Comparison of ENCODE assay signal across 9 mouse cellular contexts in the genomic region with DNA sequence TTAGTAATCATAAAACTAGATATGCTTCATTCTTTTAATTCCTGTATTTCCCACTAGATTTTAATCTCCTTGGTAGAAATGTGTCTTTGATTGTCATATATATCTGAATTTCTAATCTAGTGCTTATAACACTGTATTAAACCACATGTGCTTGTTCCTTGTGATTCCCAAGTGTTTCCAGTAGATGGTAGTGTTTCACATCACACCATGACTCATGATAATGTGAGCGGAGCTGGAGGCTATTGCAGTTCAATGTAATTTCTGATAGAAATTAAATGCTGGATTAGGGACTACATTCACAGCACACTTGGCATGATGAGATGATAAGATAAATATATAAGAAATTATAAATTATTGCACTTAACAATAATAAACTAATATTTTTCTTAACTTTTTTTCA.
DNase-seq lines count a peak whose midpoint lies in the region; ATAC-seq and TF ChIP-seq lines count a peak whose summit lies in the region.
"Had no signal": no experiment of that assay in that cellular context is flagged by ENCODE, and none has a peak within 500 bp of the region (broad histone marks: within the 10 kb centered on the region; RNA-seq: fewer than 3 reads in every experiment).

No protein-coding gene starts in this region.

- no peak overlapping the region for H3K4me2 ChIP-seq in heart, embryonic 12.5 days
- no peak overlapping the region for H3K4me2 ChIP-seq in CH12.LX (ENCODE audit: insufficient read depth, low read depth, poor library complexity, severe bottlenecking)
- no peak overlapping the region for H3K4me2 ChIP-seq in neural tube, embryonic 14.5 days (ENCODE audit: low read depth, low read length)
- H3K4me2 ChIP-seq: stomach, embryonic 15.5 days had no signal

- peak; percentile 28 for TF ChIP-seq RAD21 in CH12.LX (IDR thresholded peaks at IDR 0.05; ENCODE audit: low read depth, low read length)

- no peaks in the 10 kb centered on the region for H3K9me3 ChIP-seq in heart, embryonic 12.5 days (replicated peaks)
- H3K9me3 ChIP-seq in CH12.LX (replicated peaks; ENCODE audit: low read length), result no peaks in the 10 kb centered on the region
- no peaks in the 10 kb centered on the region for H3K9me3 ChIP-seq in neural tube, embryonic 14.5 days (ENCODE audit: control insufficient read depth, low read length)
- H3K9me3 ChIP-seq: stomach, embryonic 15.5 days had no signal

- no peak for TF ChIP-seq POLR2A in CH12.LX (IDR thresholded peaks at IDR 0.05; ENCODE audit: low read depth, low read length)

- no peaks in the 10 kb centered on the region for H3K79me2 ChIP-seq in CH12.LX (replicated peaks; ENCODE audit: control insufficient read depth, extremely low read depth, insufficient read depth, poor library complexity, severe bottlenecking)

- in situ Hi-C loops in CH12.LX (cut with MboI; ENCODE audit: low pct_ligation_motif_present, low pct_unique_long_range_greater_than_20kb, low sequenced_read_pairs), result no loop called here

- TF ChIP-seq EP300 in CH12.LX (IDR thresholded peaks at IDR 0.05; ENCODE audit: low read length), result no peak

- 42% methylated on average over 1 of the region's 1 CpGs for WGBS in heart, embryonic 12.5 days
- WGBS in neural tube, embryonic 14.5 days, result 35% methylated on average over 1 of the region's 1 CpGs

- H3K4me3 ChIP-seq in heart, embryonic 12.5 days, result no peak overlapping the region
- no peak overlapping the region for H3K4me3 ChIP-seq in CH12.LX (replicated peaks in 1 of 3; ENCODE audit: low read depth in 2 of 3, low read length in 2 of 3, poor library complexity in 1 of 3)
- H3K4me3 ChIP-seq in neural tube, embryonic 14.5 days (ENCODE audit: low read depth, low read length), result no peak overlapping the region
- H3K4me3 ChIP-seq: stomach, embryonic 15.5 days had no signal

- peak in 1 of 2 experiments; percentile 34; a peak in 1 of 4 replicates for TF ChIP-seq CTCF in CH12.LX (conservative IDR thresholded peaks at IDR 0.05 in 1 of 2, IDR thresholded peaks at IDR 0.05 in 1 of 2; ENCODE audit: low read depth in 2 of 2, low read length in 2 of 2)

- peaks cover 14% of the 10 kb centered on the region for H3K36me3 ChIP-seq in heart, embryonic 12.5 days
- H3K36me3 ChIP-seq in CH12.LX (replicated peaks in 1 of 2; ENCODE audit: control insufficient read depth in 1 of 2, insufficient read depth in 1 of 2, low read length in 1 of 2), result peaks cover 9 to 22% of the 10 kb centered on the region in 2 experiments
- H3K36me3 ChIP-seq in neural tube, embryonic 14.5 days (ENCODE audit: control insufficient read depth, insufficient read depth, low read length), result no peaks in the 10 kb centered on the region
- H3K36me3 ChIP-seq: stomach, embryonic 15.5 days had no signal

- intact Hi-C loops in heart, postnatal 10 days (cut with DNase I), result no loop called here

- H3K27me3 ChIP-seq in heart, embryonic 12.5 days (replicated peaks), result no peaks in the 10 kb centered on the region
- no peaks in the 10 kb centered on the region for H3K27me3 ChIP-seq in CH12.LX (replicated peaks)
- no peaks in the 10 kb centered on the region for H3K27me3 ChIP-seq in neural tube, embryonic 14.5 days (ENCODE audit: control insufficient read depth, insufficient read depth, low read length)
- H3K27me3 ChIP-seq: stomach, embryonic 15.5 days had no signal

- H3K4me1 ChIP-seq in heart, embryonic 12.5 days (replicated peaks), result no peaks in the 10 kb centered on the region
- H3K4me1 ChIP-seq in CH12.LX (ENCODE audit: control insufficient read depth in 1 of 2, insufficient read depth in 2 of 2), result no peaks in the 10 kb centered on the region
- no peaks in the 10 kb centered on the region for H3K4me1 ChIP-seq in neural tube, embryonic 14.5 days (ENCODE audit: control insufficient read depth, insufficient read depth, low read length)
- H3K4me1 ChIP-seq: stomach, embryonic 15.5 days had no signal

- no peak overlapping the region for H3K27ac ChIP-seq in heart, embryonic 12.5 days (ENCODE audit: poor library complexity, severe bottlenecking)
- H3K27ac ChIP-seq in CH12.LX (ENCODE audit: insufficient read depth, low read depth), result no peak overlapping the region
- H3K27ac ChIP-seq in neural tube, embryonic 14.5 days (ENCODE audit: low read depth, low read length), result no peak overlapping the region
- H3K27ac ChIP-seq: stomach, embryonic 15.5 days had no signal

- DNase-seq in heart, postnatal 10 days, result peak; percentile 10 to 20
- peak; percentile 17 for DNase-seq in CH12.LX (ENCODE audit: extremely low read depth)
- no peak for DNase-seq in thymus, adult 18-20 months
- no peak for DNase-seq in left cerebral cortex, adult 8-10 months (ENCODE audit: low spot score in 2 of 2)

- no peak overlapping the region for H3K9ac ChIP-seq in heart, embryonic 12.5 days
- H3K9ac ChIP-seq in CH12.LX (ENCODE audit: insufficient read depth, low read depth), result no peak overlapping the region
- no peak overlapping the region for H3K9ac ChIP-seq in neural tube, embryonic 14.5 days (replicated peaks; ENCODE audit: low read depth, low read length)
- H3K9ac ChIP-seq: stomach, embryonic 15.5 days had no signal

- ATAC-seq in heart, embryonic 12.5 days (ENCODE audit: insufficient number of reproducible peaks, low FRiP score), result no peak
- peak; percentile 97 for ATAC-seq in common myeloid progenitor, adult 5-6 weeks (replicated peaks; ENCODE audit: low read depth, poor library complexity, severe bottlenecking)
- ATAC-seq in inflammation-experienced regulatory T-cells, adult 6 months, result peak; percentile 70
- peak; percentile 81 for ATAC-seq in neural tube, embryonic 14.5 days (ENCODE audit: low read depth)

- dilution Hi-C loops in CH12.LX (cut with MboI; ENCODE audit: extremely low pct_ligation_motif_present, extremely low pct_unique_long_range_greater_than_20kb, low sequenced_read_pairs), result no loop called here

TF ChIP-seq in CH12.LX, 34 proteins besides CTCF, POLR2A, EP300 and RAD21:
- no peak for TF ChIP-seq JUND (conservative IDR thresholded peaks at IDR 0.05; ENCODE audit: low read depth, low read length)
- no peak for TF ChIP-seq ZKSCAN1 (IDR thresholded peaks at IDR 0.05; ENCODE audit: borderline replicate concordance, low read depth, low read length)
- no peak for TF ChIP-seq USF2 (conservative IDR thresholded peaks at IDR 0.05; ENCODE audit: low read depth, low read length)
- no peak for TF ChIP-seq ELF1 (IDR thresholded peaks at IDR 0.05; ENCODE audit: low read depth, low read length)
- no peak for TF ChIP-seq BHLHE40 (IDR thresholded peaks at IDR 0.05; ENCODE audit: low read depth, low read length)
- no peak for TF ChIP-seq MXI1 (IDR thresholded peaks at IDR 0.05; ENCODE audit: low read depth, low read length)
- no peak for TF ChIP-seq GABPA (IDR thresholded peaks at IDR 0.05; ENCODE audit: insufficient replicate concordance, low read depth, low read length)
- TF ChIP-seq E2F4 (IDR thresholded peaks at IDR 0.05; ENCODE audit: insufficient replicate concordance, low read depth, low read length), result no peak
- no peak for TF ChIP-seq ETS1 (conservative IDR thresholded peaks at IDR 0.05; ENCODE audit: low read depth, low read length)
- TF ChIP-seq RCOR1 (conservative IDR thresholded peaks at IDR 0.05; ENCODE audit: low read depth, low read length), result no peak
- TF ChIP-seq TCF12 (IDR thresholded peaks at IDR 0.05; ENCODE audit: low read depth, low read length), result no peak
- no peak for TF ChIP-seq ZMIZ1 (IDR thresholded peaks at IDR 0.05; ENCODE audit: low read depth, low read length)
- no peak for TF ChIP-seq IRF4 (IDR thresholded peaks at IDR 0.05; ENCODE audit: low read depth, low read length)
- no peak for TF ChIP-seq MYC (IDR thresholded peaks at IDR 0.05; ENCODE audit: low read depth, low read length)
- no peak for TF ChIP-seq ZC3H11A (IDR thresholded peaks at IDR 0.05; ENCODE audit: low read depth, low read length)
- no peak for TF ChIP-seq HCFC1 (IDR thresholded peaks at IDR 0.05; ENCODE audit: low read depth, low read length)

Comparison
In these comparisons a context has a peak if more than half of its experiments do, and no peak if none do; other contexts are left out.
1. DNase-seq: peak in heart, postnatal 10 days (2 of 2) and CH12.LX (single experiment); none in thymus, adult 18-20 months (0 of 2) and left cerebral cortex, adult 8-10 months (0 of 2).